Mouse (Mus musculus): ENCODE measurements at regions not wholly inside any gene's neighbourhood (a gene's known extent, or its start where the extent isn't known, plus 50 kb on each side); places are given as distances from the start of the nearest gene placed in this dataset.

DNA sequence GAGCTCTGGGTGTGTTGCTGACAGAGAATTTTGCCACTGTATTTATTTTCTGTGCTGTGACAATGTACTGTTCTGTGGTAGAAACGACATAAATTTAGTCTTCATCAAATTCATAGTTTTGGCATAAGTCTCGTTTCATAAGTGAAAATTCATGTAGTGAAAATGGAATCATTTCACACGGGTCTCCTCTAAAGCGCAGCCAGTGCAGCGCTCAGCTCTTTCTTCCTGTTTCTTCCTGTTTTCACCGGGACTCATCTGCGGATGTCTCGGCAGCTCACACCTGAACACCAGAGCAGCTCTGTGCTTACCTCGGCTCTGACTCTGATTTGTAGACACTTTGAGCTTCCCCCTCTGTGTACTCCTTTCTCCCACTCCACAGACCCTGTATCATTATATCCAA lies 85.2 kb upstream of the Prkd1 start:
- TF ChIP-seq POLR2A (IDR thresholded peaks at IDR 0.05; ENCODE audit: low read depth, low read length) (no peak), CTCF (IDR thresholded peaks at IDR 0.05; ENCODE audit: extremely low read depth, insufficient read depth, insufficient read length, insufficient replicate concordance) (no peak)
- Histone ChIP-seq H3K4me1 (ENCODE audit: control insufficient read depth, insufficient read depth, insufficient read length) (no peaks in the 10 kb centered on the region), H3K4me3 (ENCODE audit: extremely low read depth, insufficient read depth, insufficient read length) (no peak overlapping the region), H3K27ac (ENCODE audit: insufficient read depth, low read length) (no peak overlapping the region), H3K36me3 (ENCODE audit: control insufficient read depth, insufficient read depth, low read length) (no peaks in the 10 kb centered on the region), H3K27me3 (ENCODE audit: control insufficient read depth, insufficient read depth, low read length) (no peaks in the 10 kb centered on the region)
- DNase-seq (ENCODE audit: low read depth in 1 of 2, low spot score in 2 of 2) = no peak
- WGBS = 83% methylated on average over 9 of the region's 9 CpGs

DNA sequence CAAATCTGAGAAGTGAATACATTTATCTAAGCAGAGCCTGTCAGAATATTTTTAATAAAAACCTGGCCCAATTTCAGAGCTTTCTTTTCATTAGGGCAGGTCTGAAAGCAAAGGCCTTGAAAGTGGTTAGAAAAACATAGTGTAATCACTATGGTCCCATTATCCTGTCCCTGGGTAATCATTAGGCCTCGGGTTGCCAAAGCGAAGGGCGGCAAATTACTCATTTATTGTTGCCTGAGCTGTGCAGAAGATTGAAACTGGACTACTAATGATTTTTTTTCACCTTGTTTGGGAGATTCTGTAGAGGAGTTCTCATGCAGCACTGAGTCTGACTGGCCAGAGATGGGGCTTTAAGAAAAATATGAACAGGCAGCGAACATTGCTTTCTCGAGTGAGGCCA lies 63.7 kb upstream of the Prkd1 start:
- Histone ChIP-seq H3K27ac (ENCODE audit: insufficient read depth, low read length) (no peak overlapping the region), H3K4me3 (ENCODE audit: extremely low read depth, insufficient read depth, insufficient read length) (no peak overlapping the region), H3K36me3 (ENCODE audit: control insufficient read depth, insufficient read depth, low read length) (no peaks in the 10 kb centered on the region), H3K27me3 (ENCODE audit: control insufficient read depth, insufficient read depth, low read length) (no peaks in the 10 kb centered on the region), H3K4me1 (ENCODE audit: control insufficient read depth, insufficient read depth, insufficient read length) (no peaks in the 10 kb centered on the region)
- TF ChIP-seq POLR2A (IDR thresholded peaks at IDR 0.05; ENCODE audit: low read depth, low read length) (no peak), CTCF (IDR thresholded peaks at IDR 0.05; ENCODE audit: extremely low read depth, insufficient read depth, insufficient read length, insufficient replicate concordance) (no peak)
- no peak for DNase-seq (ENCODE audit: low read depth in 1 of 2, low spot score in 2 of 2)
- 84% methylated on average over 5 of the region's 5 CpGs for WGBS

DNA sequence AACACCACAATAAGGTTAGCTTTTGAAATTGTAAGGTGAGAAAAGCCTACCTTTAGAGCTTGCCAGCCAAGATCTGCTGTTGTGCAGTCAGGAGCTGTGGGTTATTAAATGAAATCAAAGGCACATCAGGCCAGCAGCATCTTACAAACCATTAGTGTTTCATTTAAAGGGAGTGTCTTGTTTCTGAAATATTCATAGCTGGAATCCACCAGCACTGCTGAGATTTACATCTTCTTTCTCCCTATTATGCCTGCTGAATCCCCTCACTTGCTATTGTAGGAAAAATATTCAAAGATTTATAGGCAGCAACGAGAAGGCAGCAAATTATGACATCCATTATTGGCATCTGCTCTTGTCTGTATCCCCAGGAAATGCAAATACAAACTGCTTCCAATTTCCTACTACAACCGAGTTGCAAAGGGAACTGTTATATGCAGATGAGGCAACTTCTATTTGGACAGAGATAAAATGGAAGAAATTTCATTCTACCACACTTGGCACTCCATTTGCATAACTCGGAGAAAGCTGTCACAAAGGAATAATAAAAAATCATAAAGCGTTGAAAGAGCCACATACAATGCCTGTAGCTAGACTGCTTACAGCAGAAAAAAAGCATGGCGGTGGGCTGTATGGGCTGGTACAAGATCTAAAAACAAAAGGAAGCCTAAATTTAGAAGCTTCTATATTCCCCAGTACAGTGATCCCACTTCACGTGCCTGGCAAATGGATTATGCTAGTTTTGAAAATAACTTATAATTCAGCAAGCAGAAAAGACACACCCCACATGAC lies 60.3 kb upstream of the Prkd1 start:
- no peak for TF ChIP-seq POLR2A (IDR thresholded peaks at IDR 0.05; ENCODE audit: low read depth, low read length)
- TF ChIP-seq CTCF (IDR thresholded peaks at IDR 0.05; ENCODE audit: extremely low read depth, insufficient read depth, insufficient read length, insufficient replicate concordance) = no peak
- no peaks in the 10 kb centered on the region for H3K4me1 ChIP-seq (ENCODE audit: control insufficient read depth, insufficient read depth, insufficient read length)
- no peaks in the 10 kb centered on the region for H3K36me3 ChIP-seq (ENCODE audit: control insufficient read depth, insufficient read depth, low read length)
- WGBS = 78% methylated on average over 6 of the region's 6 CpGs
- no peak overlapping the region for H3K4me3 ChIP-seq (ENCODE audit: extremely low read depth, insufficient read depth, insufficient read length)
- DNase-seq (ENCODE audit: low read depth in 1 of 2, low spot score in 2 of 2) = no peak
- H3K27ac ChIP-seq (ENCODE audit: insufficient read depth, low read length) = no peak overlapping the region
- H3K27me3 ChIP-seq (ENCODE audit: control insufficient read depth, insufficient read depth, low read length) = no peaks in the 10 kb centered on the region

- no peak overlapping the region for H3K27ac ChIP-seq (ENCODE audit: insufficient read depth, low read length)
- H3K4me3 ChIP-seq (ENCODE audit: extremely low read depth, insufficient read depth, insufficient read length) = no peak overlapping the region
- H3K27me3 ChIP-seq (ENCODE audit: control insufficient read depth, insufficient read depth, low read length) = no peaks in the 10 kb centered on the region
- WGBS = 79% methylated on average over 5 of the region's 5 CpGs
- no peaks in the 10 kb centered on the region for H3K4me1 ChIP-seq (ENCODE audit: control insufficient read depth, insufficient read depth, insufficient read length)
- no peak for DNase-seq (ENCODE audit: low read depth in 1 of 2, low spot score in 2 of 2)
- H3K36me3 ChIP-seq (ENCODE audit: control insufficient read depth, insufficient read depth, low read length) = no peaks in the 10 kb centered on the region
- no peak for TF ChIP-seq CTCF (IDR thresholded peaks at IDR 0.05; ENCODE audit: extremely low read depth, insufficient read depth, insufficient read length, insufficient replicate concordance)
- no peak for TF ChIP-seq POLR2A (IDR thresholded peaks at IDR 0.05; ENCODE audit: low read depth, low read length)
Observed at GRCm38 (mm10) chr12:50698613-50699442, 49.9 kb upstream of the Prkd1 start.

Data from spleen, adult 2 months (tissue).